8 mouse cellular contexts compared by ENCODE assay signal in genomic region chr2:3657811-3658730, GRCm38 (mm10).
DNase-seq lines count a peak whose midpoint lies in the region; ATAC-seq lines count a peak whose summit lies in the region.

No protein-coding gene starts in this region.

- no peaks in the 10 kb centered on the region for H3K9me3 ChIP-seq in forebrain, embryonic 16.5 days (ENCODE audit: control insufficient read depth, low read length)

- H3K27me3 ChIP-seq in forebrain, embryonic 16.5 days (replicated peaks; ENCODE audit: control insufficient read depth, insufficient read depth, low read length): no peaks in the 10 kb centered on the region

- no peak for ATAC-seq in forebrain, embryonic 16.5 days

- H3K27ac ChIP-seq in brown adipose tissue, adult 24 weeks (replicated peaks; ENCODE audit: low read depth, low read length): peak overlapping the region; percentile 49
- H3K27ac ChIP-seq in forebrain, embryonic 16.5 days (ENCODE audit: low read length): no peak overlapping the region

- peak; percentile 13 to 23 for DNase-seq in cerebellum, postnatal 10 days
- DNase-seq in cerebellum, adult 9-11 months: no peak
- peak; percentile 78 for DNase-seq in 3134 (ENCODE audit: extremely low read depth, insufficient read length, low spot score)
- peak; percentile 13 to 22 for DNase-seq in kidney, postnatal 36 days
- DNase-seq in naive thymus-derived CD4-positive, alpha-beta T cell, adult 2 months (ENCODE audit: low read depth): peak; percentile 76
- DNase-seq in urinary bladder, postnatal 25 days (ENCODE audit: low spot score): no peak

- peaks cover 5% of the 10 kb centered on the region; the same call in 1 of the 2 replicates for H3K4me1 ChIP-seq in brown adipose tissue, adult 24 weeks (ENCODE audit: control insufficient read depth, insufficient read depth, insufficient read length, low read length)
- no peaks in the 10 kb centered on the region for H3K4me1 ChIP-seq in forebrain, embryonic 16.5 days (replicated peaks; ENCODE audit: control insufficient read depth, insufficient read depth, low read length)

- H3K36me3 ChIP-seq in forebrain, embryonic 16.5 days (ENCODE audit: control insufficient read depth, insufficient read depth): no peaks in the 10 kb centered on the region

- no peak overlapping the region for H3K4me3 ChIP-seq in brown adipose tissue, adult 24 weeks (ENCODE audit: insufficient read depth, low read depth, low read length)
- no peak overlapping the region for H3K4me3 ChIP-seq in forebrain, embryonic 16.5 days (replicated peaks; ENCODE audit: low read length)

- no peak overlapping the region for H3K9ac ChIP-seq in forebrain, embryonic 16.5 days (replicated peaks; ENCODE audit: low read depth, low read length)

- 64% methylated on average over 11 of the region's 11 CpGs for WGBS in forebrain, embryonic 16.5 days

- no peak overlapping the region for H3K4me2 ChIP-seq in forebrain, embryonic 16.5 days (ENCODE audit: low read length)

Comparison
In these comparisons a context has a peak if more than half of its experiments do, and no peak if none do; other contexts are left out.
1. DNase-seq: peak in cerebellum, postnatal 10 days (2 of 2), 3134 (single experiment), kidney, postnatal 36 days (2 of 2) and naive thymus-derived CD4-positive, alpha-beta T cell, adult 2 months (single experiment); none in cerebellum, adult 9-11 months (single experiment) and urinary bladder, postnatal 25 days (single experiment).